Mouse (Mus musculus) olfactory bulb, adult 2 months (tissue): ENCODE data around the gene Spib.

Experiments used
- CTCF ChIP-seq: fragments of 200-500 bp; IDR thresholded peaks from 2 replicates; pipeline ENCODE4 v1.5.1; 2012; ENCODE audit warnings: low read depth, mild to moderate bottlenecking, low read length, moderate library complexity; ENCODE audit not compliant: insufficient read depth
- POLR2A ChIP-seq: fragments of 200-500 bp; IDR thresholded peaks from 2 replicates; pipeline ENCODE4 v1.6.1; 2012; ENCODE audit warnings: mild to moderate bottlenecking, low read depth, low read length, moderate library complexity; ENCODE audit not compliant: insufficient read depth

DNA sequence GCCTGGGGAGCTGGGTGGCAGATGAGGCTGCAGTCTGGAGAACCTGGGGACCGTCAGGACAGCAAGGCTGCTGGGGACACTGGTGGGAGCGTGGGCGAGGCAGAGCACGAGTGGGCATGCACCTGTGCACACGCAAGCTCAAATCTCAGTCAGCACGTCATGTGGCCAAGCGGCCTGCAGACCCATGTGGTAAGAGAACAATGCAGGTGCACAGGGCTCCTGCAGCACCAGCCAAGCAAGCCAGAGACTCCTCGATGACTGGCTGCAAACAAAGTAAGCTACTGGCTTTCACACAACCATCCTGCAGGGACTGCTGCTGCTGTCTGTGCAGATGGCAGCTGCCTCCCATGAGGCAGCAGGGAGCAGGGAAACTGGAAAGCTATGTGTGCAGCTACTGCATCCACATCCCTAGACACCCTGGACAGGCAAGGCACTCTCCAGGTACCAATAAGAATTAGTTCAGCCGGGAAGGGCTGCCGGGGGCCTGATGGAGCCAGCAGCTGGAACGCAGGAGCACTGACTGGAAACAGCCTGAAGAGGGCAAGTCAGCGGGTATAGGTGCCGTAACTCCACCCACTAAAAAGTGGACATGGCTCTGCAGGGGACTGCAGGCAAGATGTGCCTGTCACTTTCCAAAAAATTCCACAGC, 44.8 kb downstream of the Spib start:
- TF ChIP-seq CTCF: no peak
- TF ChIP-seq POLR2A: no peak
